Mouse (Mus musculus): ENCODE measurements at regions not wholly inside any gene's neighbourhood (a gene's known extent, or its start where the extent isn't known, plus 50 kb on each side); places are given as distances from the start of the nearest gene placed in this dataset.

DNA sequence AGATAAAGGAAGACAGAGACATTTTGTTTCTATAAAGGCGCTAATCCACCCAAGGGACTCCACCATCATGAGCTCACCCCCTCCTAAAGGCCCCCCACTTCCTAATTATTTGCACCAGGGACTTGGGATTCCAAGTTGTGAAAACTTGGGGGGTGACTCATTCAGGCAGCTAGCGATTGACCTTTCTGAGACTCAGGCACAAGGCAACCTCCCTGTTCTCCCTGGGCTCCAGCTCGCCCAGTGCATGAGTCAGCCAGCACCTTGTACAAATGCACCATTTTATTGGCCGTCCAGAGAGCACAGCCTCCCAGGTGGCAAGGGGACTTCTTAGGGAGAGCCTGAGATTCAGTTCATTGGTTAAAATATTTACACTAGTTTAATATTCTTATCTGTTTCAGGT is 78.0 kb upstream of the Dio3 start:
- TF ChIP-seq CTCF (IDR thresholded peaks at IDR 0.05; ENCODE audit: low read depth) = no peak
- no peak for TF ChIP-seq EP300 (IDR thresholded peaks at IDR 0.05; ENCODE audit: low read depth)

All from liver, postnatal 0 days (tissue).